Mouse (Mus musculus): ENCODE results near the gene Gm48551. TPM values are rescaled to one million over a fixed set of nuclear protein-coding genes. Genes with fewer than 3 reads are reported as not detected.
A peak's percentile ranks its signal among the peaks of the same experiment; 100 is the strongest.

Gene Gm48551
- total RNA-seq, 1 experiment, result 1.8 TPM

- peaks cover 5 to 39% of the 10 kb centered on the region in 2 experiments; a peak in 2 of 4 replicates for H3K4me1 ChIP-seq (ENCODE audit: control insufficient read depth in 2 of 2, insufficient read depth in 2 of 2, low read length in 2 of 2, poor library complexity in 1 of 2)
- no peak overlapping the region for H3K4me3 ChIP-seq (ENCODE audit: insufficient read depth in 1 of 2, low read depth in 1 of 2, low read length in 2 of 2, poor library complexity in 1 of 2, severe bottlenecking in 1 of 2)
- in situ Hi-C loops (cut with MboI; ENCODE audit: low sequenced_read_pairs in 2 of 2, unreplicated experiment in 2 of 2), result loop anchor here in 1 of 2 experiments (5.0 kb wide), 1 partner anchor 56 kb away; no protein-coding TSS in a partner anchor
- no peaks in the 10 kb centered on the region for H3K9me3 ChIP-seq (ENCODE audit: control insufficient read depth, insufficient read depth, low read depth, low read length)
- DNase-seq (ENCODE audit: low read depth, low spot score), result no peak
- H3K27ac ChIP-seq (ENCODE audit: insufficient read depth, low read depth, low read length, poor library complexity, severe bottlenecking), result no peak overlapping the region
- TF ChIP-seq ZNF384 (IDR thresholded peaks at IDR 0.05; ENCODE audit: low read depth, low read length) (no peak), MAFK (IDR thresholded peaks at IDR 0.05; ENCODE audit: insufficient read depth, low read depth, low read length) (no peak), HCFC1 (IDR thresholded peaks at IDR 0.05; ENCODE audit: borderline replicate concordance, insufficient read depth, low read length) (no peak), CHD2 (IDR thresholded peaks at IDR 0.05; ENCODE audit: low read depth, low read length) (no peak), ZC3H11A (IDR thresholded peaks at IDR 0.05; ENCODE audit: borderline replicate concordance, low read depth, low read length) (no peak)
- no peak overlapping the region for H3K9ac ChIP-seq (ENCODE audit: insufficient read depth, low read depth, low read length, poor library complexity, severe bottlenecking)
- H3K36me3 ChIP-seq (ENCODE audit: control insufficient read depth, insufficient read depth, low read length, poor library complexity, severe bottlenecking), result peaks cover 3% of the 10 kb centered on the region; the same call in 1 of the 2 replicates
Observed at GRCm38 (mm10) chr10:81396749-81397148, 12.5 kb downstream of the Gm48551 start.

- H3K27ac ChIP-seq (ENCODE audit: insufficient read depth, low read depth, low read length, poor library complexity, severe bottlenecking), result no peak overlapping the region
- H3K4me1 ChIP-seq (ENCODE audit: control insufficient read depth in 2 of 2, insufficient read depth in 2 of 2, low read length in 2 of 2, poor library complexity in 1 of 2), result peaks cover 8 to 50% of the 10 kb centered on the region in 2 experiments; a peak in 3 of 4 replicates
- H3K4me3 ChIP-seq (ENCODE audit: insufficient read depth in 1 of 2, low read depth in 1 of 2, low read length in 2 of 2, poor library complexity in 1 of 2, severe bottlenecking in 1 of 2), result peak overlapping the region in 1 of 2 experiments; percentile 47; a peak in 1 of 4 replicates
- H3K9me3 ChIP-seq (ENCODE audit: control insufficient read depth, insufficient read depth, low read depth, low read length), result no peaks in the 10 kb centered on the region
- H3K36me3 ChIP-seq (ENCODE audit: control insufficient read depth, insufficient read depth, low read length, poor library complexity, severe bottlenecking), result peaks cover 4% of the 10 kb centered on the region; the same call in 1 of the 2 replicates
- no peak overlapping the region for H3K9ac ChIP-seq (ENCODE audit: insufficient read depth, low read depth, low read length, poor library complexity, severe bottlenecking)
- TF ChIP-seq MAFK (IDR thresholded peaks at IDR 0.05; ENCODE audit: insufficient read depth, low read depth, low read length), result no peak
- no peak for TF ChIP-seq ZC3H11A (IDR thresholded peaks at IDR 0.05; ENCODE audit: borderline replicate concordance, low read depth, low read length)
- no peak for TF ChIP-seq ZNF384 (IDR thresholded peaks at IDR 0.05; ENCODE audit: low read depth, low read length)
- no peak for TF ChIP-seq CHD2 (IDR thresholded peaks at IDR 0.05; ENCODE audit: low read depth, low read length)
- TF ChIP-seq HCFC1 (IDR thresholded peaks at IDR 0.05; ENCODE audit: borderline replicate concordance, insufficient read depth, low read length), result no peak
- DNase-seq (ENCODE audit: low read depth, low spot score), result no peak
- in situ Hi-C loops (cut with MboI; ENCODE audit: low sequenced_read_pairs in 2 of 2, unreplicated experiment in 2 of 2), result loop anchor here in 1 of 2 experiments (5.0 kb wide), 1 partner anchor 53 kb away; no protein-coding TSS in a partner anchor
Observed at GRCm38 (mm10) chr10:81399296-81399695, 15.0 kb downstream of the Gm48551 start.

GRCm38 (mm10) chr10:81399798-81400308 is 15.6 kb downstream of the Gm48551 start:
- H3K9me3 ChIP-seq (ENCODE audit: control insufficient read depth, insufficient read depth, low read depth, low read length), result no peaks in the 10 kb centered on the region
- peaks cover 9% of the 10 kb centered on the region; the same call in 1 of the 2 replicates for H3K36me3 ChIP-seq (ENCODE audit: control insufficient read depth, insufficient read depth, low read length, poor library complexity, severe bottlenecking)
- H3K27ac ChIP-seq (ENCODE audit: insufficient read depth, low read depth, low read length, poor library complexity, severe bottlenecking), result no peak overlapping the region
- H3K4me1 ChIP-seq (ENCODE audit: control insufficient read depth in 2 of 2, insufficient read depth in 2 of 2, low read length in 2 of 2, poor library complexity in 1 of 2), result peaks cover 8 to 55% of the 10 kb centered on the region in 2 experiments; a peak in 3 of 4 replicates
- no peak for TF ChIP-seq MAFK (IDR thresholded peaks at IDR 0.05; ENCODE audit: insufficient read depth, low read depth, low read length)
- no peak for DNase-seq (ENCODE audit: low read depth, low spot score)
- in situ Hi-C loops (cut with MboI; ENCODE audit: low sequenced_read_pairs in 2 of 2, unreplicated experiment in 2 of 2), result loop anchor here in 1 of 2 experiments (5.0 kb wide), 1 partner anchor 52 kb away; no protein-coding TSS in a partner anchor
- peak overlapping the region; percentile 33; the same call in 1 of the 2 replicates for H3K9ac ChIP-seq (ENCODE audit: insufficient read depth, low read depth, low read length, poor library complexity, severe bottlenecking)
- H3K4me3 ChIP-seq (ENCODE audit: insufficient read depth in 1 of 2, low read depth in 1 of 2, low read length in 2 of 2, poor library complexity in 1 of 2, severe bottlenecking in 1 of 2), result peak overlapping the region; percentile 47 to 51; a peak in 3 of 4 replicates

- TF ChIP-seq ZC3H11A (IDR thresholded peaks at IDR 0.05; ENCODE audit: borderline replicate concordance, low read depth, low read length), result no peak
- TF ChIP-seq MAFK (IDR thresholded peaks at IDR 0.05; ENCODE audit: insufficient read depth, low read depth, low read length), result no peak
- no peak for TF ChIP-seq HCFC1 (IDR thresholded peaks at IDR 0.05; ENCODE audit: borderline replicate concordance, insufficient read depth, low read length)
- no peak for TF ChIP-seq ZNF384 (IDR thresholded peaks at IDR 0.05; ENCODE audit: low read depth, low read length)
- no peak for TF ChIP-seq CHD2 (IDR thresholded peaks at IDR 0.05; ENCODE audit: low read depth, low read length)
- DNase-seq (ENCODE audit: low read depth, low spot score), result no peak
- H3K4me3 ChIP-seq (ENCODE audit: insufficient read depth in 1 of 2, low read depth in 1 of 2, low read length in 2 of 2, poor library complexity in 1 of 2, severe bottlenecking in 1 of 2), result peak overlapping the region; percentile 47 to 51; a peak in 3 of 4 replicates
- H3K4me1 ChIP-seq (ENCODE audit: control insufficient read depth in 2 of 2, insufficient read depth in 2 of 2, low read length in 2 of 2, poor library complexity in 1 of 2), result peaks cover 8 to 56% of the 10 kb centered on the region in 2 experiments; a peak in 3 of 4 replicates
- peak overlapping the region; percentile 22; the same call in 1 of the 2 replicates for H3K27ac ChIP-seq (ENCODE audit: insufficient read depth, low read depth, low read length, poor library complexity, severe bottlenecking)
- H3K36me3 ChIP-seq (ENCODE audit: control insufficient read depth, insufficient read depth, low read length, poor library complexity, severe bottlenecking), result peaks cover 10% of the 10 kb centered on the region; the same call in 1 of the 2 replicates
- in situ Hi-C loops (cut with MboI; ENCODE audit: low sequenced_read_pairs in 2 of 2, unreplicated experiment in 2 of 2), result no loop called here
- peak overlapping the region; percentile 70 for H3K9ac ChIP-seq (ENCODE audit: insufficient read depth, low read depth, low read length, poor library complexity, severe bottlenecking)
- no peaks in the 10 kb centered on the region for H3K9me3 ChIP-seq (ENCODE audit: control insufficient read depth, insufficient read depth, low read depth, low read length)
Observed at GRCm38 (mm10) chr10:81400371-81401204, 16.3 kb downstream of the Gm48551 start.
